ENCODE assay signal across 8 mouse cellular contexts in the genomic region with DNA sequence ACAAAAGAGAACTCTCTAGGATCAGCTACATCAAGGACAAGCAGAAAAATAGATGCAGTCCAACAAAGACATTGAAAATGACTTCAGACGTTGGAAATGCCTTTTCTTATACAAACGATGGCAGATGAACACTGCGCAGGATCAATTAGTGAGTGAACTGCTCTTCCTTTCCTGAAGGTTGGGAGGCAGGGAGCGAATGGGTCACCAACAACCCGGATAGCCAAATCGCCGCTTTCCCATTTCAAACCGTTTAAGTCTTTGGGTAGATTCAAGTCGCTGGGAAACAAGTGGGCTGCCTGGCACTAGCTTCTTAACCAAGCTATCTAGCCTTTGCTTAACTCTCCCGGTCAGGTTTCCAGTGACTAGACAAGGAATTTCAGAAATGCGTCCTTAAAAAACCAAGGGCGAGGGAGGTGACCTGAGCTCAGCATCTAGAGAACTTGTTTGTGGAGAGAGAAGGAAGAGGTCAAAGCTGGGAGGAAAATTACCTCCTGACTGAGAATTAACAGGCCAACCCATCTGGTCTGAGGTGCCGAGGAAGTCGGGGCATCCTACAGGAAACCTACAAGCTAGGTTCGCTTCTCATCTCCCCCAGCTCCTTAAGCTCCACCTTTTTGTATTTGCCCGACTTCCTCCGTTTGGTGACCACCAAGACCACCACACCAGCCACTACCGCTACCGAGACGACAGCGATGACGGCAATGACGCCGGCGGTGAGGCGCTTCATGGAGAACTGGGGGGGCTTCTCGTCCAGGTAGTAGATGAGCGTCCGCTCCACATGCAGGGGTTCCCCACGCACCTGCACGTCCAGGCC. TPM values are rescaled to one million over a fixed set of nuclear protein-coding genes. Genes with fewer than 3 reads are reported as not detected.
A peak's percentile ranks its signal among the peaks of the same experiment; 100 is the strongest.
DNase-seq lines count a peak whose midpoint lies in the region; ATAC-seq and TF ChIP-seq lines count a peak whose summit lies in the region.

No protein-coding gene starts in this region.

- peak overlapping the region; percentile 83 for H3K4me2 ChIP-seq in heart, embryonic 12.5 days

- peaks cover 17% of the 10 kb centered on the region for H3K4me1 ChIP-seq in heart, embryonic 12.5 days (replicated peaks)
- H3K4me1 ChIP-seq in cortical plate, adult 2 months (ENCODE audit: control insufficient read depth, insufficient read depth, low read length) = no peaks in the 10 kb centered on the region
- H3K4me1 ChIP-seq in midbrain, embryonic 10.5 days = peaks cover 25% of the 10 kb centered on the region

- H3K4me3 ChIP-seq in heart, embryonic 12.5 days = peak overlapping the region; percentile 50
- peak overlapping the region; percentile 10 for H3K4me3 ChIP-seq in cortical plate, adult 2 months (ENCODE audit: insufficient read depth, low read length)
- H3K4me3 ChIP-seq in midbrain, embryonic 10.5 days = peak overlapping the region; percentile 55

- H3K9me3 ChIP-seq in heart, embryonic 12.5 days (replicated peaks) = no peaks in the 10 kb centered on the region
- no peaks in the 10 kb centered on the region for H3K9me3 ChIP-seq in midbrain, embryonic 10.5 days (replicated peaks)

- peaks cover 60% of the 10 kb centered on the region for H3K27me3 ChIP-seq in heart, embryonic 12.5 days (replicated peaks)
- H3K27me3 ChIP-seq in midbrain, embryonic 10.5 days (ENCODE audit: low read depth, poor library complexity, severe bottlenecking) = peaks cover 70% of the 10 kb centered on the region

- no peak for TF ChIP-seq CTCF in cortical plate, adult 2 months (IDR thresholded peaks at IDR 0.05; ENCODE audit: extremely low read depth, insufficient read depth, low read length)

- DNase-seq in heart, postnatal 14 days = no peak
- DNase-seq in induced T-regulatory cell, adult 2 months (ENCODE audit: low read depth) = peak; percentile 25
- DNase-seq in midbrain, embryonic 10.5 days (ENCODE audit: low spot score) = peak; percentile 36
- DNase-seq in right cerebral cortex, postnatal 14 days = no peak
- DNase-seq in right cerebral cortex, postnatal 36 days (ENCODE audit: low spot score in 2 of 2) = no peak
- DNase-seq in urinary bladder, adult 2 months (ENCODE audit: low spot score) = no peak

- H3K27ac ChIP-seq in heart, embryonic 12.5 days (ENCODE audit: poor library complexity, severe bottlenecking) = no peak overlapping the region
- no peak overlapping the region for H3K27ac ChIP-seq in cortical plate, adult 2 months (ENCODE audit: insufficient read depth, low read length)
- H3K27ac ChIP-seq in midbrain, embryonic 10.5 days (replicated peaks) = no peak overlapping the region

- H3K9ac ChIP-seq in heart, embryonic 12.5 days = no peak overlapping the region

- ATAC-seq in heart, embryonic 12.5 days (ENCODE audit: insufficient number of reproducible peaks, low FRiP score) = no peak

- 9% methylated on average over 31 of the region's 31 CpGs for WGBS in heart, embryonic 12.5 days
- WGBS in midbrain, embryonic 10.5 days = 7% methylated on average over 31 of the region's 31 CpGs

- H3K36me3 ChIP-seq in heart, embryonic 12.5 days = no peaks in the 10 kb centered on the region
- H3K36me3 ChIP-seq in midbrain, embryonic 10.5 days = no peaks in the 10 kb centered on the region

- TF ChIP-seq POLR2A in cortical plate, adult 2 months (IDR thresholded peaks at IDR 0.05; ENCODE audit: extremely low read depth, insufficient read depth, low read length) = no peak

- intact Hi-C loops in heart, postnatal 14 days (cut with DNase I) = no loop called here

RNA-seq across cellular contexts. Expression of a gene that starts 1.2 kb away (rescaled TPM):
- 0.49 and 2.0 TPM in 2 replicates for polyA plus RNA-seq in heart, embryonic 12.5 days (2016; fragmentation: Nextera tagmentation; extraction: Ambion mirVana)
- under 1 TPM; 0.12 to 0.17 TPM for total RNA-seq in heart, postnatal 14 days (2021)
- polyA plus RNA-seq in cortical plate, adult 2 months (2012; rRNA removed) = 0.10 and 0.19 TPM in 2 replicates
- polyA plus RNA-seq in midbrain, embryonic 10.5 days (2016; fragmentation: Nextera tagmentation; extraction: Ambion mirVana) = 3.2 and 5.5 TPM in 2 replicates
- polyA plus RNA-seq in urinary bladder, adult 2 months (2012; rRNA removed) = 112 and 119 TPM in 2 replicates

RNA-seq across cellular contexts. Expression of a gene that starts 42.7 kb away (rescaled TPM):
- not detected in 2 replicates for polyA plus RNA-seq in heart, embryonic 12.5 days (2016; fragmentation: Nextera tagmentation; extraction: Ambion mirVana)
- total RNA-seq in heart, postnatal 14 days (2021) = not detected
- polyA plus RNA-seq in cortical plate, adult 2 months (2012; rRNA removed) = not detected in 2 replicates
- not detected in 2 replicates for polyA plus RNA-seq in midbrain, embryonic 10.5 days (2016; fragmentation: Nextera tagmentation; extraction: Ambion mirVana)
- 0.10 and 0.18 TPM in 2 replicates for polyA plus RNA-seq in urinary bladder, adult 2 months (2012; rRNA removed)

Comparison
In these comparisons a context has a peak if more than half of its experiments do, and no peak if none do; other contexts are left out.
1. DNase-seq: peak in induced T-regulatory cell, adult 2 months (single experiment) and midbrain, embryonic 10.5 days (single experiment); none in heart, postnatal 14 days (0 of 2), right cerebral cortex, postnatal 14 days (single experiment), right cerebral cortex, postnatal 36 days (0 of 2) and urinary bladder, adult 2 months (single experiment).
2. RNA of a gene that starts 1.2 kb away (polyA plus RNA-seq): 112 to 119 TPM in urinary bladder, adult 2 months; 3.2 to 5.5 TPM in midbrain, embryonic 10.5 days, 0.49 to 2.0 TPM in heart, embryonic 12.5 days and 0.10 to 0.19 TPM in cortical plate, adult 2 months; every median in the first group is over 10 times any median in the second.
3. Peak in every context shown above with its lines, with median percentiles within 50 percentile points of each other: H3K4me3 ChIP-seq.